Mouse (Mus musculus) erythroblast, embryonic 14.5 days (primary cell): ENCODE results near the gene Dnajb14.

Experiments used
- GATA1 ChIP-seq: IDR thresholded peaks from 2 replicates; pipeline ENCODE4 v1.6.1; 2012; ENCODE audit warnings: low read length, inconsistent platforms, mixed read lengths
- TAL1 ChIP-seq: IDR thresholded peaks from 3 replicates; pipeline ENCODE4 v1.6.1; 2012; ENCODE audit warnings: low read length, inconsistent platforms, mixed read lengths

DNA sequence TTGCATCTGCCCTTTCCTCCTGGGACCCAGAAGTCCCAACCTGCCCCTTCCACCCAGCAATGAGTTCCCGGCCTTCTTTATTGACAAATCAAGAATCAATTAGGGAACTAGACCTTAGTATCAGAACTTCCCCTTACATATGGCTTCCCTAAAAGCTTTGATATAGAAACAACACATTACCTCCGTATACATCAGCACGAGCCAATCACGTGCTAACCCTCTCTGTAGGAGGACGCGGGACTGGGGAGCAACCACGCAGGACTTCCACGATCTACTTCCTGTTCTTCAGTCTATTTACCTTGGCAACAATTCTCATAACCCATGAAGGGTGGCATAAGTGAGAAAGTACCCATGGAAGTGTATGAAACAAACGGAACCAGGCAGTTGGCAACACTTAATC lies 19.1 kb upstream of the Dnajb14 start:
- TF ChIP-seq TAL1 (no peak), GATA1 (no peak)
